Mouse (Mus musculus) cerebellum, adult (tissue): ENCODE results near the gene Lrrc3c.

Experiments
- ATAC-seq: cut with Nextera tagmentation; 2 replicates; pipeline ENCODE4 v1.9.2; 2017; ENCODE audit warnings: mild to moderate bottlenecking, moderate library complexity, mixed read lengths; ENCODE audit not compliant: insufficient number of reproducible peaks, low FRiP score, low TSS enrichment

Lrrc3c gene

GRCm38 (mm10) chr11:98597991-98598390, at the start of gene Lrrc3c:
Lrrc3c (plus strand) TSS chr11:98598291.
- no peak for ATAC-seq

- no peak for ATAC-seq
Measured at GRCm38 (mm10) chr11:98549363-98549762, 48.7 kb upstream of the Lrrc3c start.

GRCm38 (mm10) chr11:98550311-98550974, 47.6 kb upstream of the Lrrc3c start:
- ATAC-seq: no peak

- ATAC-seq: peak; percentile 94
Measured at GRCm38 (mm10) chr11:98550975-98551828, 46.9 kb upstream of the Lrrc3c start, which contains the start of gene Zpbp2. Zpbp2 (plus strand) TSS chr11:98551097.

GRCm38 (mm10) chr11:98553966-98554365, 44.1 kb upstream of the Lrrc3c start:
- no peak for ATAC-seq

- ATAC-seq: no peak
Measured at GRCm38 (mm10) chr11:98555124-98555700, 42.9 kb upstream of the Lrrc3c start.

- no peak for ATAC-seq
Measured at GRCm38 (mm10) chr11:98560942-98561341, 37.1 kb upstream of the Lrrc3c start.

- no peak for ATAC-seq
Measured at GRCm38 (mm10) chr11:98563025-98563424, 35.1 kb upstream of the Lrrc3c start.

GRCm38 (mm10) chr11:98563921-98564414, 34.1 kb upstream of the Lrrc3c start:
- no peak for ATAC-seq

- no peak for ATAC-seq
Measured at GRCm38 (mm10) chr11:98568326-98568725, 29.8 kb upstream of the Lrrc3c start.

GRCm38 (mm10) chr11:98569461-98569860, 28.6 kb upstream of the Lrrc3c start:
- no peak for ATAC-seq

GRCm38 (mm10) chr11:98577776-98578175, 20.3 kb upstream of the Lrrc3c start:
- no peak for ATAC-seq

GRCm38 (mm10) chr11:98580301-98581121, 17.6 kb upstream of the Lrrc3c start:
- no peak for ATAC-seq

- no peak for ATAC-seq
Measured at GRCm38 (mm10) chr11:98581286-98582029, 16.6 kb upstream of the Lrrc3c start.

- ATAC-seq: no peak
Measured at GRCm38 (mm10) chr11:98582030-98582388, 16.1 kb upstream of the Lrrc3c start.

GRCm38 (mm10) chr11:98582551-98583264, 15.4 kb upstream of the Lrrc3c start:
- ATAC-seq: no peak

GRCm38 (mm10) chr11:98583265-98583552, 14.9 kb upstream of the Lrrc3c start:
- no peak for ATAC-seq

- ATAC-seq: no peak
Measured at GRCm38 (mm10) chr11:98583571-98583970, 14.5 kb upstream of the Lrrc3c start.

- ATAC-seq: no peak
Measured at GRCm38 (mm10) chr11:98584146-98584545, 13.9 kb upstream of the Lrrc3c start.
